In genomic region chr7:25402671-25403101, GRCm38 (mm10) we compare ENCODE assay signal across 9 mouse cellular contexts. TPM values are rescaled to one million over a fixed set of nuclear protein-coding genes. Genes with fewer than 3 reads are reported as not detected.
A peak's percentile ranks its signal among the peaks of the same experiment; 100 is the strongest.
DNase-seq lines count a peak whose midpoint lies in the region; ATAC-seq lines count a peak whose summit lies in the region.
"Had no signal": no experiment of that assay in that cellular context is flagged by ENCODE, and none has a peak within 500 bp of the region (broad histone marks: within the 10 kb centered on the region; RNA-seq: fewer than 3 reads in every experiment).

No protein-coding gene starts in this region.

- no peaks in the 10 kb centered on the region for H3K4me1 ChIP-seq in embryonic facial prominence, embryonic 14.5 days (ENCODE audit: control insufficient read depth, insufficient read depth, low read length)
- no peaks in the 10 kb centered on the region for H3K4me1 ChIP-seq in hindbrain, embryonic 13.5 days (replicated peaks)

- H3K4me3 ChIP-seq in embryonic facial prominence, embryonic 14.5 days (ENCODE audit: low read depth, low read length) = no peak overlapping the region
- no peak overlapping the region for H3K4me3 ChIP-seq in hindbrain, embryonic 13.5 days
- H3K4me3 ChIP-seq: heart, embryonic 15.5 days had no signal

- no peaks in the 10 kb centered on the region for H3K36me3 ChIP-seq in embryonic facial prominence, embryonic 14.5 days (ENCODE audit: control insufficient read depth, insufficient read depth, low read length)
- no peaks in the 10 kb centered on the region for H3K36me3 ChIP-seq in hindbrain, embryonic 13.5 days
- H3K36me3 ChIP-seq: heart, embryonic 15.5 days had no signal

- no peaks in the 10 kb centered on the region for H3K27me3 ChIP-seq in embryonic facial prominence, embryonic 14.5 days (replicated peaks; ENCODE audit: control insufficient read depth, insufficient read depth, low read length)
- H3K27me3 ChIP-seq in hindbrain, embryonic 13.5 days = no peaks in the 10 kb centered on the region
- H3K27me3 ChIP-seq: heart, embryonic 15.5 days had no signal

- DNase-seq in spleen, postnatal 10 days (ENCODE audit: low spot score in 2 of 2) = peak; percentile 18 to 64
- no peak for DNase-seq in spleen, adult 18-20 months
- DNase-seq in embryonic facial prominence, embryonic 14.5 days (ENCODE audit: low spot score) = peak; percentile 69
- peak; percentile 91 to 92 for DNase-seq in kidney, postnatal 36 days
- DNase-seq in frontal cortex, postnatal 14 days (ENCODE audit: low spot score in 2 of 2) = no peak

- 0 out of 2 replicates have a peak overlapping the region, but pooled peaks have one; percentile 1 for H3K27ac ChIP-seq in embryonic facial prominence, embryonic 14.5 days (replicated peaks; ENCODE audit: low read depth, low read length)
- no peak overlapping the region for H3K27ac ChIP-seq in hindbrain, embryonic 13.5 days
- H3K27ac ChIP-seq: heart, embryonic 15.5 days had no signal

- H3K9ac ChIP-seq in embryonic facial prominence, embryonic 14.5 days (ENCODE audit: low read depth, low read length) = no peak overlapping the region
- H3K9ac ChIP-seq in hindbrain, embryonic 13.5 days = no peak overlapping the region
- H3K9ac ChIP-seq: heart, embryonic 15.5 days had no signal

- WGBS in embryonic facial prominence, embryonic 14.5 days = 0% methylated on average over 2 of the region's 2 CpGs
- 0% methylated on average over 2 of the region's 2 CpGs for WGBS in hindbrain, embryonic 13.5 days

- H3K4me2 ChIP-seq in embryonic facial prominence, embryonic 14.5 days (ENCODE audit: low read depth, low read length) = no peak overlapping the region
- H3K4me2 ChIP-seq in hindbrain, embryonic 13.5 days = no peak overlapping the region
- H3K4me2 ChIP-seq: heart, embryonic 15.5 days had no signal

- ATAC-seq in activated CD4-positive, CD25-positive, alpha-beta regulatory T cell, adult 4 months = peak; percentile 28
- peak; percentile 18; the same call in 1 of the 2 replicates for ATAC-seq in embryonic facial prominence, embryonic 14.5 days (ENCODE audit: low read depth)
- ATAC-seq in megakaryocyte-erythroid progenitor cell, adult 5-6 weeks (replicated peaks; ENCODE audit: low FRiP score, low TSS enrichment, poor library complexity, severe bottlenecking) = peak; percentile 90
- no peak for ATAC-seq in hindbrain, embryonic 13.5 days (ENCODE audit: low FRiP score)

- H3K9me3 ChIP-seq in embryonic facial prominence, embryonic 14.5 days (ENCODE audit: control insufficient read depth, low read length) = no peaks in the 10 kb centered on the region
- H3K9me3 ChIP-seq in hindbrain, embryonic 13.5 days = no peaks in the 10 kb centered on the region
- H3K9me3 ChIP-seq: heart, embryonic 15.5 days had no signal

RNA-seq across cellular contexts. Expression of gene Lipe, which starts 4.2 kb away (rescaled TPM):
- 10 to 100 TPM in 1 of 2 experiments, 1 to 10 TPM in 1; 8.5 to 10.7 TPM for polyA plus RNA-seq in activated CD4-positive, CD25-positive, alpha-beta regulatory T cell, adult 4 months (2017; shearing (Covaris generic))
- polyA plus RNA-seq in embryonic facial prominence, embryonic 14.5 days (2014; fragmentation: Nextera tagmentation; extraction: Ambion mirVana) = 4.2 and 4.9 TPM in 2 replicates
- 7.1 and 12.6 TPM in 2 replicates for total RNA-seq in megakaryocyte-erythroid progenitor cell, adult 5-6 weeks (2014; fragmentation: Nextera tagmentation)
- 4.5 and 6.4 TPM in 2 replicates for total RNA-seq in megakaryocyte-erythroid progenitor cell, adult 5-6 weeks (2017)
- 9.8 and 10.6 TPM in 2 replicates for polyA plus RNA-seq in hindbrain, embryonic 13.5 days (2015; fragmentation: Nextera tagmentation; extraction: Ambion mirVana)

RNA-seq across cellular contexts. Expression of gene Cxcl17, which starts 10.0 kb away (rescaled TPM):
- polyA plus RNA-seq in activated CD4-positive, CD25-positive, alpha-beta regulatory T cell, adult 4 months (2017; shearing (Covaris generic)) = not detected
- 0.85 and 1.9 TPM in 2 replicates for polyA plus RNA-seq in embryonic facial prominence, embryonic 14.5 days (2014; fragmentation: Nextera tagmentation; extraction: Ambion mirVana)
- total RNA-seq in megakaryocyte-erythroid progenitor cell, adult 5-6 weeks (2014; fragmentation: Nextera tagmentation) = not detected in 2 replicates
- not detected in 2 replicates for total RNA-seq in megakaryocyte-erythroid progenitor cell, adult 5-6 weeks (2017)
- 0.23 and 0.82 TPM in 2 replicates for polyA plus RNA-seq in hindbrain, embryonic 13.5 days (2015; fragmentation: Nextera tagmentation; extraction: Ambion mirVana)

RNA-seq across cellular contexts. Expression of gene Cnfn, which starts 33.2 kb away (rescaled TPM):
- polyA plus RNA-seq in activated CD4-positive, CD25-positive, alpha-beta regulatory T cell, adult 4 months (2017; shearing (Covaris generic)) = not detected
- 17.7 and 80.3 TPM in 2 replicates for polyA plus RNA-seq in embryonic facial prominence, embryonic 14.5 days (2014; fragmentation: Nextera tagmentation; extraction: Ambion mirVana)
- not detected in 2 replicates for total RNA-seq in megakaryocyte-erythroid progenitor cell, adult 5-6 weeks (2014; fragmentation: Nextera tagmentation)
- total RNA-seq in megakaryocyte-erythroid progenitor cell, adult 5-6 weeks (2017) = not detected in 2 replicates
- not detected in 2 replicates for polyA plus RNA-seq in hindbrain, embryonic 13.5 days (2015; fragmentation: Nextera tagmentation; extraction: Ambion mirVana)

Comparison
In these comparisons a context has a peak if more than half of its experiments do, and no peak if none do; other contexts are left out.
1. DNase-seq: peak in spleen, postnatal 10 days (2 of 2), embryonic facial prominence, embryonic 14.5 days (single experiment) and kidney, postnatal 36 days (2 of 2); none in spleen, adult 18-20 months (0 of 2) and frontal cortex, postnatal 14 days (0 of 2).
2. RNA of gene Cnfn, which starts 33.2 kb away (polyA plus RNA-seq): 17.7 to 80.3 TPM in embryonic facial prominence, embryonic 14.5 days; not detected in hindbrain, embryonic 13.5 days and not detected in activated CD4-positive, CD25-positive, alpha-beta regulatory T cell, adult 4 months; every median in the first group is over 10 times any median in the second.